Mouse (Mus musculus) retina, postnatal 1 day (tissue): ENCODE results near the gene Fbxl17.

Experiments used
- DNase-seq: peaks from one replicate; pipeline ENCODE4 v3.0.0-alpha.2; 2012

Gene Fbxl17

GRCm38 (mm10) chr17:63499636-63500155, at the start of gene Fbxl17:
TSS of gene Fbxl17 (minus strand) at chr17:63500017.
- peak; percentile 78 for DNase-seq

GRCm38 (mm10) chr17:63547465-63547864, 47.6 kb upstream of the Fbxl17 start:
- peak; percentile 10 for DNase-seq

DNA sequence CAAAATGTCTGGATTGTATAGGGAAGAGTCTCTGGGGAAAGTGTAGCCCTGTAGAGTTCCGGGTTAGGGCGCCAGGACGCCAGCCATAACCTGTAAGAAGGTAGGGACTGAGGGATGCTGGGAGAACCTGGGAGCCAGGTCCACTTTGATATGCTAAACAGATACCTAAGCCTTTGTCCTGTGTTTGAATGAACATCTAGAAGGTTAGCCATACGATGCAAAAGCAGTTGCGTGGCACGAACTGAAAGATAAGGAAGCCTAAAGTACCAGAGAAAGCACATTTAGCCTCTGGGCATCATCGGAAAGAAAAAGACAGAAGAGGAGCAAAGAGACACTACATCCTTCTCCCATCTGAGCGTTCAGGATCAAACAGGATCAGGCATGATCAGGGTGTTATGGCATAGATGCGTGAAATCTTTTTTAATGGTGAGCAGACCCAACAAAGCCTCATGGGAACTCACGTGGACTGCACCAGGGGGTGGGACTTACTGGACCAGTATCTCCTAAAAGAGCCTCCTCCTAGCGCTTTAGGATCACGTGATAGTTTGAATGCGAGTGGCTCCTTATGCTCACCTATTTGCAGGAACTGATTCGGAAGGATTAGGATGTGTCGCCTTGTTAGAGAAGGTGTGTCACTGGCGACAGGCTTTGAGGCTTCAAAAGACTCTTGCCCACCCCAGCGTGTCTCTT, 34.9 kb upstream of the Fbxl17 start:
- DNase-seq = no peak

- DNase-seq = no peak
Measured at GRCm38 (mm10) chr17:63533074-63533836, 33.4 kb upstream of the Fbxl17 start.

DNA sequence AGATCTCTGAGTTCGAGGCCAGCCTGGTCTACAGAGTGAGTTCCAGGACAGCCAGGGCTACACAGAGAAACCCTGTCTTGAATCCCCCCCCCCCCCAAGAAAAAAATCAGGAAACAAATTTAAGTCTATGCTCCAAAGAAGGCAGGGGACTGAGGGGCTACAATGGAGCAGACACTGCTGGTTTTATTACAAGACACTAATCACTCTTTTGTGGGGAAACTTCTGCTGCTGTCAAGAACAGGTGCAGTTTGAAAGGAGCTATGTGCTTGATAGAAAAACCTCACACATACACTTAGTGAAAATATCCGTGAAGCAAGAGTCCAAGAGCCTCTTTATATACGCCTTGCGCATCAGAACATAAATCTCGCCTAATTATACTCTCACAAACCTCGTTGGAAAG, 29.7 kb upstream of the Fbxl17 start:
- no peak for DNase-seq

GRCm38 (mm10) chr17:63520691-63521090, 20.9 kb upstream of the Fbxl17 start:
- DNase-seq = no peak

DNA sequence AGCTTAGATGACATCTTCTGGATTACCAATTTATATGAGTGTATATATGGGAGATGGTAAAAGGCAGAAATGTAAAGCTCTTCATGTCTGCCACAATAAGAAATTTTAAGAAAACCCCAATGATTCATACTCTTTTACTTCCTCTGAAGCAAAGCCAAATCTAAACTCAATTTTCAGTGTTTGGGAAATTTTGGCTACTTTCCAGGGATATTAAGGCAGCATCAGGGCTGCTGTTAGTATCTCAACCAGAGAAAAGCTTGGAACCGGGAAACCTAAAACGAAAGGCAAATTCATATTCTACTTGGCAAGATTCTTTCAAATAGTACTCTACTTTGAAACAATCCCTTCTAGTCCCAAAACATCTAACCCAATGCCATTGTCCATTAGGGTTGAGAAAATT, 10.6 kb upstream of the Fbxl17 start:
- no peak for DNase-seq

- DNase-seq = no peak
Measured at GRCm38 (mm10) chr17:63501091-63501490, 1.3 kb upstream of the Fbxl17 start.

GRCm38 (mm10) chr17:63500156-63500834, 478 bp upstream of the Fbxl17 start:
- DNase-seq = peak; percentile 92

DNA sequence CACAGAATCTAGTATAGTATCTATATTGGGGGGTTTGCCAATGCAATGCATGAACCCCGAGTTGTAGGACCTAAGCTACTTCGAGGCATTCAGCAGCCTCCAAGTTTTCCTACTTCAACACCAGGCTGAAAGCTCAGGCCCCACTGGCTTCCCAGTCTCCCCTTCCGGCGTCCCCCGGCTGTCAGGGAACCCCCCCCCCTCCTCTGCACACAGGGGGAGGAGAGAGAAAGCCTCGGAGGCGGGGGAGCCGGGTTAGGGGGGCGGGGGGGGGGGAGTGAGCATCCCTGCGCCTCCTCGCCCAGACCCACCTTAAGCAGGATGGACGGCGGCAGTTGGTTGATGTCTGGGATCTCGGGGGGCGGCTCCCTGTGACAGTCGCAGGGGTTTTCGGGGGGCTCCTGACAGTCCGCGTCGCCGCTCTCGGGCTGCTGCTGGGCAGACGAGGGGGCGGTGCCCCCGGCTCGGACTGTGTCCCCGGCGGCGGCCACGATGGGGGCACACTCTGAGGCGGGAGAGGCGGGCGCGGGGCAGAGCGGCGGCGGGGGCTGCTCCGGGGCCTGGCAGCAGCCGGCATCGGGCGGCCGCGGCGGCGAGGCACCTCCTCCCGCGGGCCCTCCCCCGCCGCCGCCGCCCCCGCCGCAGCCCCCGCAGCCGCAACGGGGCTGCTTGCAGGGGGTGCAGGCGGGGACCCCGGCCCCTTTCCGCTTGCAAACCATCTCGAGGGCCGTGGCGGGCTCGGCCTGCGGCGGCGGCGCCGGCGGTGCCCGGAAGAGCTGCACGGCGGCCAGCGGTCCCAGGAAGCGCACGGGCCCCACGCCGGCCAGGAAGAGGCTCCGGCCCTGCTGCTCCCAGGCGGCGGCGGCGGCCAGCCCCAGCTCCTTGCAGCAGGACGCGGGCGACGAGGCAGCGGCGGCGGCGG, 841 bp downstream of the Fbxl17 start:
- peak; percentile 83 for DNase-seq

DNA sequence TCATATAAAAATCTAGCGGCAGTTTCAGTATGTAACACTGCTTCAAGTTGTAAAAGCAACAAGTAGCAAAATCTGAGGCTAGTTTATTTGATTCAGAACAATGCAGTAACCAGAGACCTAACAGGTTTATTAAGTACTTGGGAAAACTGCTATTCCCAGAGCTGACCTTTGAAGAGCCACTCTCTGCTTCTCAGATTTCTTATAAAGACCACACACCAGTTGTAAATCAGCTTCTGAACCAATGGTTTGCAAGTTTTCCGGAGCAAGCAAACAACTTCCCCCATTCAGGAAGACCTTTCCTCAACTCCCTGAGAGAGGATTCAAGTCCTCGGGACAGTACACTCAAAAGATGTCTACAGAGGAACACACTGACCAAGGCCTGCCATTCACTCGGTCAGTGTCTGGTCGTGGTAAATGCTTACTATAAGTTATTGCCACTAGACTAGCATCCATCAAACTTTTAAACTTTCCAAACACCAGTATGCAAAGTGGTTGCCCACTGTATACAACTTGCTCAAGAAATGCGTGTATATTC, 1.6 kb downstream of the Fbxl17 start:
- DNase-seq = no peak

- no peak for DNase-seq
Measured at GRCm38 (mm10) chr17:63497206-63497731, 2.5 kb downstream of the Fbxl17 start.

DNA sequence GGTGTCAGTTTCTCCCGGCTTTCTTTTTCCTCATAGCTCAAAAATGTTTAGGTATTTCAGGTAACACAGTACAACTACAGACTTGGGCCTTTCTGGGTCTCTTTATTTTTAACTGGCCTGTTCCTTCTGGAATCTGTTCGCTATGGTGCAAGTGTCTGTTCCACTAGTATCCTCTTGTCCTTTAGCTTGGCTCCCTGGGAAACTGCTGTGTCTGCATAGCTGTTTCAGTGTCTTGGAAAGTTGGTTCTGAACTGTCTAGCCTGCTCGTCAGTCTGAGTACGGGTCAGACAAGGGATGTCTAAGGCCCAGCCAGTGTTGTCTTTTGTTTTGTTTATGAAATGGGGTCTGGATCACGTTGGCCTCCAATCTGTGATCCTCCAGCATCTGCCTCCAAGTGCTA, 3.7 kb downstream of the Fbxl17 start:
- DNase-seq = no peak

DNA sequence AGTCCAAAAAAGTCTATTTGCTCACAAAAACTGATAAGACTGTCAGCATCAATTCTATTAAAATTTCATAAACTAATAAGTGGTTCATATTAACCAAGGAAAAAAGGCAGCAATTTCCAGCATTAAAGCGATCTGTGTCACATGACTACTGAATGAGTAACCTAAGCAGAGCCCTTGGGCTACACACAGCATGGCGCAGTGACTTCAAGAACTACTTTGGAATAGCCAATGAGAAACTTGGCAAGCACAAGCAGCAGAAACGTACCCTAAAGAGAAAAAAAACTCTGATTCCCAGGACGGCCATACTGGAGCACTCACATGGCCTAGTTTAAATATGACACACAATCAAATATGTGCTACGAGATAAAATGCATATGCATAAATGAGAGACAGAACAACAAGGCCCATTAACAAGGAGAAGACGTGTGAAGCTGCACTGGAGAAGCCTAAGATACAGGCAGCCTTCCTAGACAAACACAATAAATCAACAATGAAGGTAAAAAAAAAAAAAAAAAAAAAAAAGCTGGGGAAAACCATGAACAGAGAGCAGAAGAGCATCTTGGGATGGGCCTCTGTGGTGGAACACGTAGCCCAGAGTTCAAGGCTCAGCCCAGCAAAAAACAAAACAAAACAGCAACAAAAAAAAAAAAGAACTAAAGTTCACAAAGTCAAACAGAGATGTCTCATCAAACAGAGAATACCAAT, 5.8 kb downstream of the Fbxl17 start:
- no peak for DNase-seq

DNA sequence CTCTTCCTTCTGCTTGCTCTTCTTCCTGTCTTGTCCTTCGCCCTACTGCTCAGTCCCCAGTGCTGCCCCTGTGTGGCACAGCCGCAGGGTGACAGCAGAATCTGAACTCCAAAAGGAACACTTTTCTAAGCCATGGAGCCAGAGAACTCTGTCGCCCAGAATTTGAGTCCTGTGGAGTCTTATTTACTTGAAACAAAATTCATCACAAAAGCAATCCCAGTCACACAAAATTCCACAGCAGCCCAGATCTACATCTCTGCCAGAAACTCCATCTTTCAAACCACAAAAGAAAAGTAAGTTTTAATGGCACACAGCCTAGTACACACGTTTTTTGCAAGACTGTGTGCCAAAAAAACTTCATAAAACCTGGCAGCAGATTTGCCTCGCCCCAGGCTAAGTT, 6.5 kb downstream of the Fbxl17 start:
- DNase-seq = peak; percentile 34

- DNase-seq = no peak
Measured at GRCm38 (mm10) chr17:63492665-63493273, 7.0 kb downstream of the Fbxl17 start.

- DNase-seq = no peak
Measured at GRCm38 (mm10) chr17:63489525-63489924, 10.3 kb downstream of the Fbxl17 start.

GRCm38 (mm10) chr17:63467866-63468265, 32.0 kb downstream of the Fbxl17 start:
- peak; percentile 77 for DNase-seq

DNA sequence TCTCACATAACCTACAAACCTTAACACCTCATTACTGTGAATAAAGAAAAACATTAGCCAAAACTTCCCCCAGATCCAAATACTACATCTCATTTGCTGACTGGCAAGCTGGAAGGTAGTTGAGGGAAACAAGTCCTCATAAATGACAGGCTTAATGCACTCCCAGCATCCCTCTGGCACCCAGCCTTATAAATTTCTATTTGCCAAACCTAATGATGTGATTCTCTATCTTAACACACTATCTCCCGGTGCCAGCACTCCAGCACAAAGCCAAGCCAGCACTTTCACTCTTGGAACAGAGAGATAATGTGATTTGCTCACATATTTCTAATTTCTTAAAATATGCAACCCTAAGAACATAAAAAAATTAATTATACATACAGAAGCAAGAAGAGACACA, 34.6 kb downstream of the Fbxl17 start:
- DNase-seq = no peak

GRCm38 (mm10) chr17:63462512-63462911, 37.3 kb downstream of the Fbxl17 start:
- no peak for DNase-seq
